Mouse (Mus musculus): Measurements from ENCODE around the gene Tbl1x.

The Tbl1x gene

GRCm38 (mm10) chrX:77579964-77580363, 69.2 kb downstream of the Tbl1x start:
- CTCF ChIA-PET = no interaction called here
- POLR2A ChIA-PET = interaction anchor here in 2 of 4 experiments (0.5 to 1.7 kb wide), 5 partner anchors 10 to 77 kb away, joined by 3 to 11 read pairs (median 3); no protein-coding TSS in a partner anchor

GRCm38 (mm10) chrX:77585974-77586373, 75.2 kb downstream of the Tbl1x start:
- POLR2A ChIA-PET = interaction anchor here in 1 of 4 experiments (0.7 kb wide), 1 partner anchor 70 kb away, joined by 3 read pairs; no protein-coding TSS in a partner anchor
- CTCF ChIA-PET = no interaction called here

GRCm38 (mm10) chrX:77594670-77595224, 83.9 kb downstream of the Tbl1x start:
- POLR2A ChIA-PET = no interaction called here
- CTCF ChIA-PET = no interaction called here

- ChIA-PET CTCF (no interaction called here), POLR2A (interaction anchor here in 2 of 4 experiments (0.5 to 1.2 kb wide), 2 partner anchors 24 to 716 kb away, joined by 3 to 4 read pairs; no protein-coding TSS in a partner anchor)
These were observed 86.9 kb downstream of the Tbl1x start for GRCm38 (mm10) chrX:77597674-77598073.

GRCm38 (mm10) chrX:77598736-77599135, 87.9 kb downstream of the Tbl1x start:
- POLR2A ChIA-PET = no interaction called here

GRCm38 (mm10) chrX:77603496-77604258, 92.9 kb downstream of the Tbl1x start:
- POLR2A ChIA-PET = interaction anchor here in 1 of 4 experiments (1.6 kb wide), 1 partner anchor 9 kb away, joined by 3 read pairs; no protein-coding TSS in a partner anchor
- CTCF ChIA-PET = no interaction called here

More at GRCm38 (mm10) chrX:77598736-77599135, 87.9 kb downstream of the Tbl1x start:
- CTCF ChIA-PET = no interaction called here

GRCm38 (mm10) chrX:77607488-77607887, 96.7 kb downstream of the Tbl1x start:
- ChIA-PET CTCF (no interaction called here), POLR2A (interaction anchor here in 1 of 4 experiments (0.6 to 1.3 kb wide), 2 partner anchors 45 to 77 kb away, joined by 4 read pairs; no protein-coding TSS in a partner anchor)

GRCm38 (mm10) chrX:77608947-77609703, 98.3 kb downstream of the Tbl1x start:
- POLR2A ChIA-PET = interaction anchor here in 2 of 4 experiments (0.8 to 1.4 kb wide), 8 partner anchors 10 to 100 kb away, joined by 3 to 11 read pairs (median 6); partner anchors contain the start of gene Tbl1x (in 1 of the 2)
- CTCF ChIA-PET = interaction anchor here in 1 of 4 experiments (1.2 kb wide), 1 partner anchor 42 kb away, joined by 4 read pairs; no protein-coding TSS in a partner anchor

GRCm38 (mm10) chrX:77611938-77612337, 101.1 kb downstream of the Tbl1x start:
- POLR2A ChIA-PET = interaction anchor here in 1 of 4 experiments (1.0 to 1.7 kb wide), 3 partner anchors 8 to 98 kb away, joined by 3 to 4 read pairs (median 3); no protein-coding TSS in a partner anchor
- CTCF ChIA-PET = no interaction called here

GRCm38 (mm10) chrX:77613041-77613440, 102.2 kb downstream of the Tbl1x start:
- CTCF ChIA-PET = interaction anchor here in 1 of 4 experiments (0.7 kb wide), 1 partner anchor 57 kb away, joined by 3 read pairs; no protein-coding TSS in a partner anchor
- POLR2A ChIA-PET = interaction anchor here in 1 of 4 experiments (1.0 to 1.7 kb wide), 3 partner anchors 10 to 100 kb away, joined by 3 to 4 read pairs (median 3); no protein-coding TSS in a partner anchor

- ChIA-PET CTCF (no interaction called here), POLR2A (interaction anchor here in 1 of 4 experiments (0.9 to 1.6 kb wide), 2 partner anchors 15 to 107 kb away, joined by 3 read pairs; no protein-coding TSS in a partner anchor)
These were observed 105.0 kb downstream of the Tbl1x start for GRCm38 (mm10) chrX:77615735-77616293.

- ChIA-PET CTCF (no interaction called here), POLR2A (interaction anchor here in 1 of 4 experiments (0.6 to 2.1 kb wide), 3 partner anchors 9 to 108 kb away, joined by 3 to 5 read pairs (median 3); no protein-coding TSS in a partner anchor)
These were observed 106.7 kb downstream of the Tbl1x start for GRCm38 (mm10) chrX:77617368-77618144.

GRCm38 (mm10) chrX:77630439-77630838, 119.6 kb downstream of the Tbl1x start:
- POLR2A ChIA-PET = interaction anchor here in 2 of 4 experiments (0.7 to 0.8 kb wide), 2 partner anchors 14 to 39 kb away, joined by 3 to 5 read pairs; no protein-coding TSS in a partner anchor
- CTCF ChIA-PET = no interaction called here

- ChIA-PET CTCF (no interaction called here), POLR2A (interaction anchor here in 1 of 4 experiments (0.6 kb wide), 1 partner anchor 123 kb away, joined by 3 read pairs; no protein-coding TSS in a partner anchor)
These were observed 125.7 kb downstream of the Tbl1x start for GRCm38 (mm10) chrX:77636499-77636898.

- CTCF ChIA-PET = no interaction called here
- POLR2A ChIA-PET = interaction anchor here in 1 of 4 experiments (0.9 to 1.1 kb wide), 2 partner anchors 121 to 128 kb away, joined by 3 to 4 read pairs; no protein-coding TSS in a partner anchor
These were observed 127.3 kb downstream of the Tbl1x start for GRCm38 (mm10) chrX:77638076-77638475.

- ChIA-PET CTCF (no interaction called here), POLR2A (interaction anchor here in 1 of 4 experiments (0.7 to 1.5 kb wide), 3 partner anchors 10 to 131 kb away, joined by 3 read pairs; no protein-coding TSS in a partner anchor)
These were observed 129.5 kb downstream of the Tbl1x start for GRCm38 (mm10) chrX:77640301-77640700.

- POLR2A ChIA-PET = interaction anchor here in 1 of 4 experiments (0.6 to 1.4 kb wide), 3 partner anchors 14 to 848 kb away, joined by 3 to 4 read pairs (median 4); no protein-coding TSS in a partner anchor
- CTCF ChIA-PET = no interaction called here
These were observed 135.4 kb downstream of the Tbl1x start for GRCm38 (mm10) chrX:77646164-77646563.
